Mouse (Mus musculus) testis, adult 2 months (tissue): ENCODE results near the gene Trmt112.
A peak's percentile ranks its signal among the peaks of the same experiment; 100 is the strongest.

Experiments
- CTCF ChIP-seq: fragments of 200-500 bp; IDR thresholded peaks from 2 replicates; pipeline ENCODE4 v1.5.1; 2012; ENCODE audit warnings: low read depth, mild to moderate bottlenecking, inconsistent platforms, low read length, moderate library complexity; ENCODE audit not compliant: control insufficient read depth, insufficient read depth, insufficient replicate concordance
- POLR2A ChIP-seq: fragments of 200-500 bp; IDR thresholded peaks from 2 replicates; pipeline ENCODE4 v1.6.1; 2012; ENCODE audit warnings: low read depth, mild to moderate bottlenecking, inconsistent platforms, low read length, moderate library complexity; ENCODE audit not compliant: control insufficient read depth

DNA sequence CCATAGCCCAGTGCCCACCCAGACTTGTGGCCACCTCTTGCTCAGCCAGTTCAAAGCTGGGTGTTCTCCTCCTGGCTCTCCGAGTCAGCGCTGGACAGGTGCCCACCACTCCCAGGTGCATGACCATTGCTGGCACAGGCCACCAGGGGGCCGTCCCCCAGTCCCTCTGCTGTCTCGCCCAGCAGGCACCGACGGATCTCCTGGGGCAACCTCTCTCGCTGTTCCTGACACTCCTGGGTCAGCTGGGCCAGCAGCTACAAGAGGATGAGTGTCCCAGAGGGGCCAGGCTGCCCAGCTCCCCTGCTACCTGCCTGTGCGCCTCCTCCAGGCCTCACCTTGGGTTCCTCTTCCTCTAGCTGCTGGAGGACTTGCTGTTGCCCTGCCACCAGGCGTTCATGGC is 44.5 kb downstream of the Trmt112 start:
- TF ChIP-seq POLR2A (no peak), CTCF (peak; percentile 40; the same call in 1 of the 2 replicates)
